Mouse (Mus musculus) adrenal gland, adult 18-20 months (tissue): Measurements from ENCODE around the gene Ttc25. TPM values are rescaled to one million over a fixed set of nuclear protein-coding genes. Genes with fewer than 3 reads are reported as not detected.

ENCODE experiments used
- total RNA-seq, 2 experiments: library from RNA; stranded (reverse); gene quantifications; 1 replicate in 1 of 2; 2 replicates in 1 of 2; pipeline ENCODE4 v1.2.3; 2021

Gene Ttc25
- total RNA-seq, 2 experiments from 2014 or later = 8.8 to 18.8 TPM

Other genes with a start within 250 kb of the Ttc25 start
- gene Eif1, start 225.7 kb upstream of the Ttc25 start, total RNA-seq = 1,000 to 10,000 TPM; 1,436 to 1,462 TPM
- not detected for gene Gast, start 211.2 kb upstream of the Ttc25 start, total RNA-seq
- 10 to 100 TPM; 46.9 to 49.7 TPM for gene Hap1, start 189.5 kb upstream of the Ttc25 start, total RNA-seq
- 10 to 100 TPM; 55.3 to 64.5 TPM for gene Jup, start 147.8 kb upstream of the Ttc25 start, total RNA-seq
- 10 to 100 TPM; 26.3 to 33.5 TPM for gene P3h4, start 130.8 kb upstream of the Ttc25 start, total RNA-seq
- gene Fkbp10, start 129.9 kb upstream of the Ttc25 start, total RNA-seq = 10 to 100 TPM; 13.4 to 19.0 TPM
- gene Nt5c3b, start 103.8 kb upstream of the Ttc25 start, total RNA-seq = 10 to 100 TPM; 45.6 to 50.0 TPM
- under 1 TPM; 0.67 to 0.96 TPM for gene Klhl10, start 103.7 kb upstream of the Ttc25 start, total RNA-seq
- gene Klhl11, start 72.9 kb upstream of the Ttc25 start, total RNA-seq = 10 to 100 TPM; 51.5 to 58.3 TPM
- gene Acly, start 17.6 kb upstream of the Ttc25 start, total RNA-seq = 1,000 to 10,000 TPM; 1,875 to 2,782 TPM
- gene Cnp, start 29.3 kb downstream of the Ttc25 start, total RNA-seq = 10 to 100 TPM; 33.2 to 40.6 TPM
- 10 to 100 TPM; 31.2 to 31.8 TPM for gene Nkiras2, start 73.6 kb downstream of the Ttc25 start, total RNA-seq
- 100 to 1,000 TPM; 210 to 238 TPM for gene Dnajc7, start 74.6 kb downstream of the Ttc25 start, total RNA-seq
- under 1 TPM; 0.10 to 0.16 TPM for gene Zfp385c, start 146.8 kb downstream of the Ttc25 start, total RNA-seq
- gene Dhx58, start 158.7 kb downstream of the Ttc25 start, total RNA-seq = 10 to 100 TPM; 33.1 to 33.4 TPM
- 10 to 100 TPM; 32.0 to 43.8 TPM for gene Kat2a, start 166.9 kb downstream of the Ttc25 start, total RNA-seq
- gene Hspb9, start 168.2 kb downstream of the Ttc25 start, total RNA-seq = not detected
- gene Rab5c, start 192.6 kb downstream of the Ttc25 start, total RNA-seq = 100 to 1,000 TPM; 189 TPM
- under 1 TPM; 0.10 to 0.16 TPM for gene Kcnh4, start 214.3 kb downstream of the Ttc25 start, total RNA-seq
- gene Hcrt, start 217.3 kb downstream of the Ttc25 start, total RNA-seq = not detected
- 10 to 100 TPM; 17.8 to 21.4 TPM for gene Ghdc, start 225.3 kb downstream of the Ttc25 start, total RNA-seq